Mouse (Mus musculus) embryo, embryonic 11 days (tissue): Measurements from ENCODE around the gene Fam169b.
"Not testable (repeated sequence)": the region's sequence is repeated elsewhere in the genome, so short reads cannot be mapped to it uniquely, and the experiment has no call there.

Experiments
- DNase-seq: peaks from one replicate; pipeline ENCODE4 v3.0.0-alpha.2; 2015

Fam169b gene

DNA sequence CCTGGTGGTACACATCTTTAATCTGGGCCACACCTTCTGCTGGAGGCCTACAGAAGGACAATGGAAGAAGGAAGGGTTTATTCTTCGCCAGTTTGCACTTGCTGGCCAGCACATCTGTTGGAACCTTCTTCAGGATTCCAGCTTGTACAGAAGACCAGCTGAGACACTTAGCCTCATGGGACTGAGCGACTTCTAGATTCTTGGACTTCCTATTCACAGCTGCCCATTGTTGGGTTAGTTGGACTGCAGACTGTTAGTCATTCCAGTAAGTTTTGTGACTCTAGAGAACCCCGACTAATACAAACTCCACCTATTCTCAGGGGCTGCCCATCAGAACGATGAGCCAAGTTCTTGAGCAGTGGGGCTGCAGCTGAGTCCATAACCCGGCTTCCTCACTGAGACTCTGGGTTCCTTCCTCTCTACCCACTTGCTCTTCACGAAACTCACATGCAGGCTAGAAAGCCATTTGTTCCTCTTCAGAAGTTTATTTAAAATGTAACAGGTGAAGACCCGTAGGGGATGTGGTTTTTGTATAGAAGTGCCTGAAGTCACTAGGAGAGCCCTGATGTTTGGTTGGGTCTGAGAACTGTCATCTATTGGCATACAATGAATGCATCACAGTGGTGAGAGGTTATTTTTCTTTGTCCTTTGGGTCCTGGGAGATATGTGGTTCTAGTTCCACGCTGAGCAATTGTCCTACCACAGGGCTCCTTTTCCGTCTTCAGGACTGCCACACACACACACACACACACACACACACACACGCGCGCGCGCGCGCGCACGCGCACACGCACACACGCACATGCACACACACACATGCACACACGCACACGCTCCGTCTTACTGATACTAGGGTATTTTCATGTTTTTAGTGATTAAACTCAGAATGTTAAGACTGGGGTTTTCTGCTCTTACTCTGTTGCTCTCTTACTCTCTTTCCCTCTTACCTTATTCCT, 13.2 kb downstream of the Fam169b start:
- DNase-seq = no peak

- DNase-seq = no peak
Measured at GRCm38 (mm10) chr7:68287582-68287981, 13.9 kb downstream of the Fam169b start.

- not testable (repeated sequence) for DNase-seq
Measured at GRCm38 (mm10) chr7:68288000-68288399, 14.4 kb downstream of the Fam169b start.

DNA sequence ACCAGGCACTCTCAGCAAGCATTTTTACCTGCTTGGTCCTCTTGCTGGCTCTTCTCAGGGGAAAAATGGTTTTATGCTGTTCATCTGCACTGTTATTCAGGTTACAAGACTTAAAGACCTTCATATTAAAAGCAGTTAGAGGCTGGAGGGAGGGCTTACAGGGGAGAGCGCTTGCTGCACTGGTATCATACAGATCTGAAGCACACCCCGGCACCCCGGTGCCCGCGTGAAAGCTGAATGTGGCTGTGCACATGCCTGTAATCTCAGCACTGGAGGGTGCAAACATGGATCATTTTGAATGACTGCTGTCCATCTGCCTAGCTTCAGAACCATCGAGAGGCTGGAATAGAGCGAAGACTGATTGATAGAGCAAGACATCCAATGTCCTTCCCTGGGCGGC, 15.4 kb downstream of the Fam169b start:
- DNase-seq = no peak

DNA sequence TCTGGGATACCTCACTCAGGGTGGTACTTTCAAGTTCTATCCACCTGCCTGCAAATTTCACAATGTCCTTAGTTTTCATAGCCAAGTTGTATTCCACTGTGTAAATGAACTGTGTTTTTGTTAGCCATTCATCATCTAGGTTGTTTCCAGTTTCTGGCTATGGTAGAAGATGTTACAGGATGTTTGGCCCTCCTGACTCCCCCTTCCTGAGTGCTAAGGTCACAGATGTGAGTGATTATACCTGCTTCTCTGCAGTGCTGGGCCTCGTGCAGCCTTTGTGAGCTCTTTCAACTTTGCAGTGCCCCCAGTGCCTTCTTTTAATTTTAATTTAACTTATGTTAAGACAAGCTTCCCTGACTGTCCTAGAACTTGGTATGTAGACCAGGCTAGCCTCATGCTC, 18.0 kb downstream of the Fam169b start:
- no peak for DNase-seq

- peak; percentile 22 for DNase-seq
Measured at GRCm38 (mm10) chr7:68293997-68294789, 20.6 kb downstream of the Fam169b start.

- DNase-seq = no peak
Measured at GRCm38 (mm10) chr7:68296487-68296886, 22.8 kb downstream of the Fam169b start.

GRCm38 (mm10) chr7:68298381-68299076, 24.9 kb downstream of the Fam169b start:
- no peak for DNase-seq

- DNase-seq = peak; percentile 22
Measured at GRCm38 (mm10) chr7:68301160-68301559, 27.5 kb downstream of the Fam169b start.

- peak; percentile 90 for DNase-seq
Measured at GRCm38 (mm10) chr7:68302586-68303433, 29.2 kb downstream of the Fam169b start.

DNA sequence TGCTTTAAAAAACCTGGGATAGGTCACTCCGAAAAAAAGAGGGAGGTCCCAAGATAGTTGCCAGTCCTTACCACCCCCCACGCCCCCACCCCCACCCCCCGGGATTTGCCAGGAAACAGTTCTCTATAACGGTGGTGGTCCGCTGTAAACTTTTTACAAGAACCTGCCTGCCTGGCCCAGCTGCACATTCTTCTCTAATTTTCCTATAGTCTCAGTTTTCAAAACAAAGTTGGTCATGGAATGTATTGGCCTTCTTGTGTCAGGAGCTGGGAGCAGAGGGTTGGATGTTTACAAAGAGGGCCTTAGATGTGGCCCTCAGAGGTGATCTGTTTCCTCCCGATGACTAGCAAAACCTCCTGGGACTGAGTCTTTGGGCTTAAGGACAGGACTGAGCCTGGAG, 30.0 kb downstream of the Fam169b start:
- peak; percentile 38 for DNase-seq

DNA sequence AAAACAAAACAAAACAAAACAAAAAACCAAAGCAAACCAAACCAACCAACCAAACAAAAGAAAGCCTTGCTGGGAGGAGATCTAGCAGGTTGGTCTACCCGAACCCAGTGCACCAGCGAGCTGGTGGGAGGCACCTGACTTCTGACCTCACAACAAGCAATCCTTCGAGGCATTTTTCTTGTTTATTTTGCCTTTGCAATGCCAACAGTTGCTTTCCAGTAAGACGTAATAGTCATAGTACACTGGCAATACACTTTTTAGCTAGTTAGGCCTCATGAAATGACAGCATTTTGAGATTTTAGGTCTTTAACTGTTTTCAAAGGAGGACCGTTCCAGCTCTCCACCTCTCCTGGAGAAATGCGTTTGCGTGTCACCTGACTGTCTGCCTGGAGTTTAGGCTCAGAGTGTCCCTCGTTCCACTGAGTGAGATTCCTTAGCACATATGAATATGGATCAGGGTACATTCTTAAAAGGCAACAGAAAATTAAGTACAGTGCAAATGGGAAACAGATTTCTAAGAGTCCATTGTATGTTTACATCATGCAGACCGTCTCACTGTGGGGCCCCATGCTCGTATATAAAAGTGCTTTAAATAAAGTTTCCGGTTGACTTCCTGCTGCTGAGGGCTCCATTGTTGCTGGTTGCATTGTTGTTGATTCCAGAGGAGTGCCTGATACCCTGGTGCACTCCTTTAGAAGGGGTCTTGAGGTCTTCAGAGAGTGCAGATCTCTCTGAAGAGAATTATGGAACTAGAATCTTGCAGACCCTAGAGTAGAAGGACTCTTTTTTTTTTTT, 32.3 kb downstream of the Fam169b start:
- DNase-seq = peak; percentile 22

DNA sequence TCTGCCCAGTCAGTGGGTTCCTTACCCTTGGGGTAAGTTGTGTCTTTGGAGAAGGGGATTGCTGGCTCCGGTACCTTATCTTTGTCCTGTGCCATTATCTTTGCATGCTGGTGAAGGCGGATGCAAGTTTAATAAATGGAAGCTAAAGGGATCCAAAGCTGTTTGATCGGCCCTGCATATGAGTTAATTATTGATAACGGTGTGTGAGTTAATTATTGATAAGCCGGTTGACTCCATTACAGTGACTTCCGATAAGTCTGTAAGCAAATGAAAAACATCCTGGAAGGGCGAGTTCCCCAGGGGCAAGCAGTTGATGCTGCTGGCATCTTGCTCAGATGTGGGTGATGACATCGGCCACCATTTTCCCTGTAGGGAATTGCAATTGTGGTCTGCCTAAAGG, 33.1 kb downstream of the Fam169b start:
- DNase-seq = no peak

- DNase-seq = no peak
Measured at GRCm38 (mm10) chr7:68311469-68311868, 37.8 kb downstream of the Fam169b start.

GRCm38 (mm10) chr7:68312395-68312794, 38.8 kb downstream of the Fam169b start:
- DNase-seq = no peak

DNA sequence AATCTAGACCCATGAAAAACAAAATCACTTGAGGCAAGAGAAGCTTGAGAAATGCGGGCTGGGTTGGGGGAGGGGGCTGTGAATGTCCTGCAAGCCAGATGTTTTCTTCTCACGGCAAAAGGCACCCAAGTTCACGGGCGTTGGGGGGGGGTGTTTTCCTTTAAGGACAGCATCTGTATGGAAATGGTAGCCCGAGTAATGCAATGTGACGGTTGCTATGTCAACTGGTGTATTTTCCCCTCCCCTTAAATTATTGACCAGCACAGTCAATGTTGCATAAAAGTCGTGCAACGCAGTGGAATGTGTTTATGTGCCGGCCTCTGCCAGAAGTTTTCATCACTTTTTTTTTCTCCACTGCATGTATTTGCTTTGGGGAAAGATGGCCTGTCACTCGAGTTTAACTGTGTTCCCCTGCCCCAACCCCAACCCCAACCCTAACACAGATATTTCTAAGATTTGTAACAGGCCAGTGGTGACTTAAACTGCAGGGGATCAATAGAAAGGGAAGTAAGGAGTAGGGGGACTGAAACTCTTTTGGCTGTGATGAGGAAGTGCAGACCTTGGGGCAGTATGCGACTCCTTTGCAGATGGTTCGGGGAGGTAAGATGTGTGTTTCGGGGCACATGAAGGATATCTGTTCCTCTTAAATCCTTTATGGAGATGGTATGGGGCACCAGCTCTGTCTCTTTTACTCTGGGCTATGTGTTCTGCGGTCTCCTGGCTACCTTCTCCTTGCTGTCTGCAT, 39.6 kb downstream of the Fam169b start:
- peak; percentile 22 for DNase-seq

DNA sequence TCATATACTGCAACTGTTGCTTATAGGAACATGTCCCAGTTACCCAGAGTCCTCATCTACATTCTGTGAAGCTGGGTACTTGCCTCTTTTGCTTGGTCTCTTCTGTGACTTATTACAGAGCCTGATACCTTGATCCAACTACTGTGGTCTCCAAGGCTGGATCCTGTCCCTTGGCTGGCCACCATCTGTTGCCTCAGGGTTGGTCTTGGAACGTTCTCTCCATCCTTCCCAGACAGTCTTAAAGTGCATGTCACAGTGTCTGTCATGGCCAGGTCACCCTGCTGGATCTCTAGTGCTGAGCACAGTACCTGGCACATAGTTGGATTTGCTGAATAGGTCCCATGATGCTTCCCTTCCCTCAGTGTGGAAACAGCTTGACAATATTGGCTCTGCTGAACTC, 40.6 kb downstream of the Fam169b start:
- DNase-seq = no peak

- no peak for DNase-seq
Measured at GRCm38 (mm10) chr7:68315068-68315467, 41.4 kb downstream of the Fam169b start.

GRCm38 (mm10) chr7:68318006-68318788, 44.6 kb downstream of the Fam169b start:
- DNase-seq = no peak

DNA sequence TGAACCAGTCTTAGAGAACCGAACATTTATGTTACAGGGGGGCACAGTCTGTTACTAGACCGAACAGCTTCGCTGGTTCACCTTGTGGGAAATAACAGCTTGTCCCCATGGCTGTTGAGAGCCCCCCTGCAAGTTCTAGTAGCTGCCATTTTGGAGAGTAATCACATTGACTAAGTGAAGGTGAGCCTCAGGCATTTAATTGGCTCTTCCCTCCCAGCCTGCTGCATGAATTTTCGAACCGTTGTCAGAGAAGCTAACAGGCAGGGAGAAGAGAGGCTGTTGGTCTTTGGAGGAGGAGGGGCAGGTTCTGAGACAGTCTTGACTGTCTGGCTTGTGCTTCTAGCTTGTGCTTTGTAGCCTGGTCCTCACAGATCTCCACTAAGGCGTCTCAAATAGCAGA, 45.3 kb downstream of the Fam169b start:
- no peak for DNase-seq
